Mouse (Mus musculus) limb, embryonic 11.5 days (tissue): ENCODE data around the gene Pde4d. TPM values are rescaled to one million over a fixed set of nuclear protein-coding genes. Genes with fewer than 3 reads are reported as not detected.
"Not testable (repeated sequence)": the region's sequence is repeated elsewhere in the genome, so short reads cannot be mapped to it uniquely, and the experiment has no call there.

Experiments used
- ATAC-seq: fragments of 200-750 bp; cut with Nextera tagmentation; 2 replicates; pipeline ENCODE4 v1.8.0; 2017; ENCODE audit warnings: low read depth; ENCODE audit not compliant: insufficient number of reproducible peaks, low FRiP score, low TSS enrichment
- DNase-seq: peaks from one replicate; pipeline ENCODE4 v3.0.0-alpha.2; 2015; ENCODE audit warnings: low spot score
- H3K27ac ChIP-seq: fragments of 300-500 bp; sonication (generic); replicated peaks from 2 replicates; pipeline ENCODE4 v1.5.1; 2014; ENCODE audit warnings: low read depth, mild to moderate bottlenecking, low read length
- H3K27me3 ChIP-seq: fragments of 300-500 bp; sonication (generic); 2 replicates; pipeline ENCODE4 v1.6.1; 2014; ENCODE audit warnings: mild to moderate bottlenecking, low read length, mixed read lengths; ENCODE audit not compliant: control insufficient read depth, insufficient read depth
- H3K36me3 ChIP-seq: fragments of 300-500 bp; sonication (generic); 2 replicates; pipeline ENCODE4 v1.6.1; 2014; ENCODE audit warnings: mild to moderate bottlenecking, low read length, moderate library complexity, mixed read lengths; ENCODE audit not compliant: control insufficient read depth, insufficient read depth
- H3K4me1 ChIP-seq: fragments of 300-500 bp; sonication (generic); 2 replicates; pipeline ENCODE4 v1.6.1; 2014; ENCODE audit warnings: low read length, mixed read lengths; ENCODE audit not compliant: control insufficient read depth, insufficient read depth
- H3K4me2 ChIP-seq: fragments of 300-500 bp; sonication (generic); 2 replicates; pipeline ENCODE4 v1.6.1; 2014; ENCODE audit warnings: low read depth, mild to moderate bottlenecking, moderate library complexity; ENCODE audit not compliant: severe bottlenecking
- H3K4me3 ChIP-seq: fragments of 300-500 bp; sonication (generic); 2 replicates; pipeline ENCODE4 v1.5.1; 2014; ENCODE audit warnings: low read depth, low read length
- H3K9ac ChIP-seq: fragments of 300-500 bp; sonication (generic); 2 replicates; pipeline ENCODE4 v1.6.1; 2014; ENCODE audit warnings: mild to moderate bottlenecking, low read length
- H3K9me3 ChIP-seq: fragments of 300-500 bp; sonication (generic); 2 replicates; pipeline ENCODE4 v1.6.1; 2016; ENCODE audit warnings: low read length; ENCODE audit not compliant: control insufficient read depth
- WGBS: fragments of 180-500 bp; shearing (Covaris S2); extraction: QIAGEN DNeasy Blood & Tissue Kit; methylation state at CpG from one replicate; pipeline ENCODE4 v1.1.7; 2014; 5-methylcytosine and 5-hydroxymethylcytosine counted together
- polyA plus RNA-seq: library from polyadenylated mRNA; unstranded; fragments of >200 nt; fragmentation: Nextera tagmentation; extraction: Ambion mirVana; gene quantifications from 2 replicates; pipeline ENCODE4 v1.2.1, GENCODE M21; 2014

Pde4d gene
- polyA plus RNA-seq, 1 experiment from 2014 or later = 13.3 TPM

- ATAC-seq (no peak), DNase-seq (no peak)
- WGBS = 82% methylated on average over 4 of the region's 4 CpGs
- Histone ChIP-seq H3K4me1 (no peaks in the 10 kb centered on the region), H3K4me3 (no peak overlapping the region), H3K36me3 (no peaks in the 10 kb centered on the region), H3K4me2 (no peak overlapping the region), H3K9ac (no peak overlapping the region), H3K27ac (no peak overlapping the region), H3K27me3 (no peaks in the 10 kb centered on the region), H3K9me3 (no peaks in the 10 kb centered on the region)
Measured at GRCm38 (mm10) chr13:108705441-108705840, 255.7 kb downstream of the Pde4d start.

GRCm38 (mm10) chr13:108714032-108714431, 264.3 kb downstream of the Pde4d start:
- Histone ChIP-seq H3K9me3 (no peaks in the 10 kb centered on the region), H3K9ac (no peak overlapping the region), H3K4me2 (no peak overlapping the region), H3K4me1 (no peaks in the 10 kb centered on the region), H3K27ac (no peak overlapping the region), H3K27me3 (no peaks in the 10 kb centered on the region), H3K4me3 (no peak overlapping the region), H3K36me3 (no peaks in the 10 kb centered on the region)
- 92% methylated on average over 3 of the region's 3 CpGs for WGBS
- no peak for DNase-seq
- ATAC-seq = no peak

- Histone ChIP-seq H3K27me3 (no peaks in the 10 kb centered on the region), H3K4me2 (no peak overlapping the region), H3K9me3 (no peaks in the 10 kb centered on the region), H3K27ac (no peak overlapping the region), H3K4me1 (no peaks in the 10 kb centered on the region), H3K9ac (no peak overlapping the region), H3K36me3 (no peaks in the 10 kb centered on the region), H3K4me3 (no peak overlapping the region)
- ATAC-seq (no peak), DNase-seq (no peak)
- 93% methylated on average over 3 of the region's 3 CpGs for WGBS
Measured at GRCm38 (mm10) chr13:108715029-108715428, 265.3 kb downstream of the Pde4d start.

- H3K27me3 ChIP-seq = no peaks in the 10 kb centered on the region
- no peak overlapping the region for H3K4me2 ChIP-seq
- no peak overlapping the region for H3K9ac ChIP-seq
- no peaks in the 10 kb centered on the region for H3K9me3 ChIP-seq
- H3K4me3 ChIP-seq = no peak overlapping the region
- DNase-seq (no peak), ATAC-seq (no peak)
- 82% methylated on average over 5 of the region's 5 CpGs for WGBS
- no peaks in the 10 kb centered on the region for H3K4me1 ChIP-seq
- no peaks in the 10 kb centered on the region for H3K36me3 ChIP-seq
- no peak overlapping the region for H3K27ac ChIP-seq
Measured at GRCm38 (mm10) chr13:108722234-108722633, 272.5 kb downstream of the Pde4d start.

- not testable (repeated sequence) for H3K4me2 ChIP-seq, H3K27ac ChIP-seq, H3K4me1 ChIP-seq, DNase-seq, ATAC-seq, H3K9ac ChIP-seq, H3K27me3 ChIP-seq, H3K36me3 ChIP-seq, H3K9me3 ChIP-seq, H3K4me3 ChIP-seq
- WGBS = 80% methylated on average over 2 of the region's 2 CpGs
Measured at GRCm38 (mm10) chr13:108734356-108734755, 284.6 kb downstream of the Pde4d start.

GRCm38 (mm10) chr13:108751155-108751840, 301.6 kb downstream of the Pde4d start:
- H3K9me3 ChIP-seq = no peaks in the 10 kb centered on the region
- WGBS = 71% methylated on average over 3 of the region's 3 CpGs
- H3K9ac ChIP-seq = no peak overlapping the region
- no peaks in the 10 kb centered on the region for H3K36me3 ChIP-seq
- H3K27me3 ChIP-seq = no peaks in the 10 kb centered on the region
- ATAC-seq (no peak), DNase-seq (no peak)
- H3K4me3 ChIP-seq = no peak overlapping the region
- no peak overlapping the region for H3K27ac ChIP-seq
- H3K4me1 ChIP-seq = no peaks in the 10 kb centered on the region
- no peak overlapping the region for H3K4me2 ChIP-seq

GRCm38 (mm10) chr13:108757477-108757876, 307.7 kb downstream of the Pde4d start:
- DNase-seq (no peak), ATAC-seq (no peak)
- Histone ChIP-seq H3K9ac (no peak overlapping the region), H3K27me3 (no peaks in the 10 kb centered on the region), H3K27ac (no peak overlapping the region), H3K4me1 (no peaks in the 10 kb centered on the region), H3K4me2 (no peak overlapping the region), H3K36me3 (no peaks in the 10 kb centered on the region), H3K9me3 (no peaks in the 10 kb centered on the region), H3K4me3 (no peak overlapping the region)
- WGBS = 91% methylated on average over 7 of the region's 7 CpGs

- no peaks in the 10 kb centered on the region for H3K9me3 ChIP-seq
- H3K36me3 ChIP-seq = no peaks in the 10 kb centered on the region
- H3K4me3 ChIP-seq = no peak overlapping the region
- H3K4me1 ChIP-seq = no peaks in the 10 kb centered on the region
- H3K27me3 ChIP-seq = no peaks in the 10 kb centered on the region
- no peak overlapping the region for H3K9ac ChIP-seq
- DNase-seq = no peak
- 82% methylated on average over 4 of the region's 4 CpGs for WGBS
- no peak for ATAC-seq
- no peak overlapping the region for H3K27ac ChIP-seq
- no peak overlapping the region for H3K4me2 ChIP-seq
Measured at GRCm38 (mm10) chr13:108758331-108758730, 308.6 kb downstream of the Pde4d start.

- no peak overlapping the region for H3K4me3 ChIP-seq
- H3K27ac ChIP-seq = no peak overlapping the region
- 86% methylated on average over 4 of the region's 4 CpGs for WGBS
- H3K4me1 ChIP-seq = no peaks in the 10 kb centered on the region
- no peaks in the 10 kb centered on the region for H3K36me3 ChIP-seq
- no peak overlapping the region for H3K4me2 ChIP-seq
- H3K27me3 ChIP-seq = no peaks in the 10 kb centered on the region
- no peak overlapping the region for H3K9ac ChIP-seq
- H3K9me3 ChIP-seq = no peaks in the 10 kb centered on the region
- ATAC-seq (no peak), DNase-seq (no peak)
Measured at GRCm38 (mm10) chr13:108759140-108759539, 309.4 kb downstream of the Pde4d start.
